Mouse (Mus musculus): ENCODE data around the gene Tanc1. TPM values are rescaled to one million over a fixed set of nuclear protein-coding genes. Genes with fewer than 3 reads are reported as not detected.

The Tanc1 gene
- total and polyA plus RNA-seq, 3 experiments = 8.1 to 26.2 (median 25.6) TPM

- Histone ChIP-seq H3K36me3 (ENCODE audit: control insufficient read depth, insufficient read depth, low read length) (peaks cover 13% of the 10 kb centered on the region), H3K9ac (ENCODE audit: low read depth, low read length) (no peak overlapping the region), H3K4me1 (ENCODE audit: control insufficient read depth, insufficient read depth, low read length) (peaks cover 36% of the 10 kb centered on the region), H3K4me3 (no peak overlapping the region), H3K79me2 (replicated peaks; ENCODE audit: control insufficient read depth, insufficient read depth, low read length) (peaks cover 9% of the 10 kb centered on the region), H3K27me3 (ENCODE audit: control insufficient read depth, insufficient read depth, low read length) (no peaks in the 10 kb centered on the region), H3K27ac (no peak overlapping the region)
- TF ChIP-seq POLR2A (IDR thresholded peaks at IDR 0.05; ENCODE audit: insufficient read depth, low read depth, low read length) = no peak
- no peak for TF ChIP-seq CTCF (IDR thresholded peaks at IDR 0.05)
- no peak for TF ChIP-seq EP300 (IDR thresholded peaks at IDR 0.05; ENCODE audit: insufficient read depth, low read depth, low read length)
- intact Hi-C loops (cut with DNase I) = no loop called here
- WGBS = 90% methylated on average over 8 of the region's 8 CpGs
- DNase-seq = no peak
These were observed 14.1 kb downstream of the Tanc1 start for GRCm38 (mm10) chr2:59625927-59626326.

- H3K36me3 ChIP-seq (ENCODE audit: control insufficient read depth, insufficient read depth, low read length) = peaks cover 13% of the 10 kb centered on the region
- no peaks in the 10 kb centered on the region for H3K27me3 ChIP-seq (ENCODE audit: control insufficient read depth, insufficient read depth, low read length)
- WGBS = 66% methylated on average over 3 of the region's 3 CpGs
- peaks cover 9% of the 10 kb centered on the region for H3K79me2 ChIP-seq (replicated peaks; ENCODE audit: control insufficient read depth, insufficient read depth, low read length)
- intact Hi-C loops (cut with DNase I) = no loop called here
- H3K27ac ChIP-seq = peak overlapping the region; percentile 8; the same call in 1 of the 2 replicates
- no peak overlapping the region for H3K9ac ChIP-seq (ENCODE audit: low read depth, low read length)
- peaks cover 40% of the 10 kb centered on the region for H3K4me1 ChIP-seq (ENCODE audit: control insufficient read depth, insufficient read depth, low read length)
- no peak overlapping the region for H3K4me3 ChIP-seq
- no peak for DNase-seq
- no peak for TF ChIP-seq POLR2A (IDR thresholded peaks at IDR 0.05; ENCODE audit: insufficient read depth, low read depth, low read length)
- TF ChIP-seq CTCF (IDR thresholded peaks at IDR 0.05) = no peak
- TF ChIP-seq EP300 (IDR thresholded peaks at IDR 0.05; ENCODE audit: insufficient read depth, low read depth, low read length) = no peak
These were observed 14.6 kb downstream of the Tanc1 start for GRCm38 (mm10) chr2:59626422-59626821.

- Histone ChIP-seq H3K27me3 (ENCODE audit: control insufficient read depth, insufficient read depth, low read length) (no peaks in the 10 kb centered on the region), H3K27ac (peak overlapping the region; percentile 32), H3K9ac (ENCODE audit: low read depth, low read length) (no peak overlapping the region), H3K36me3 (ENCODE audit: control insufficient read depth, insufficient read depth, low read length) (peaks cover 13% of the 10 kb centered on the region), H3K4me1 (ENCODE audit: control insufficient read depth, insufficient read depth, low read length) (peaks cover 41% of the 10 kb centered on the region), H3K79me2 (replicated peaks; ENCODE audit: control insufficient read depth, insufficient read depth, low read length) (peaks cover 6% of the 10 kb centered on the region), H3K4me3 (no peak overlapping the region)
- WGBS = 29% methylated on average over 1 of the region's 1 CpGs
- no peak for DNase-seq
- TF ChIP-seq POLR2A (IDR thresholded peaks at IDR 0.05; ENCODE audit: insufficient read depth, low read depth, low read length) (no peak), CTCF (IDR thresholded peaks at IDR 0.05) (no peak), EP300 (IDR thresholded peaks at IDR 0.05; ENCODE audit: insufficient read depth, low read depth, low read length) (no peak)
- intact Hi-C loops (cut with DNase I) = no loop called here
These were observed 15.7 kb downstream of the Tanc1 start for GRCm38 (mm10) chr2:59627502-59627901.

GRCm38 (mm10) chr2:59628057-59628901, 16.4 kb downstream of the Tanc1 start:
- peaks cover 4% of the 10 kb centered on the region for H3K79me2 ChIP-seq (replicated peaks; ENCODE audit: control insufficient read depth, insufficient read depth, low read length)
- H3K9ac ChIP-seq (ENCODE audit: low read depth, low read length) = no peak overlapping the region
- no peak overlapping the region for H3K4me3 ChIP-seq
- WGBS = 45% methylated on average over 17 of the region's 17 CpGs
- intact Hi-C loops (cut with DNase I) = loop anchor here (2.0 kb wide), 2 partner anchors 15 to 43 kb away; partner anchors contain the start of gene Tanc1
- H3K27ac ChIP-seq = peak overlapping the region; percentile 32
- peak; percentile 47 to 74 for DNase-seq
- peaks cover 41% of the 10 kb centered on the region for H3K4me1 ChIP-seq (ENCODE audit: control insufficient read depth, insufficient read depth, low read length)
- no peak for TF ChIP-seq CTCF (IDR thresholded peaks at IDR 0.05)
- 0 out of 2 replicates have a peak, but pooled peaks have one; percentile 29 for TF ChIP-seq EP300 (IDR thresholded peaks at IDR 0.05; ENCODE audit: insufficient read depth, low read depth, low read length)
- no peak for TF ChIP-seq POLR2A (IDR thresholded peaks at IDR 0.05; ENCODE audit: insufficient read depth, low read depth, low read length)
- peaks cover 12% of the 10 kb centered on the region for H3K36me3 ChIP-seq (ENCODE audit: control insufficient read depth, insufficient read depth, low read length)
- no peaks in the 10 kb centered on the region for H3K27me3 ChIP-seq (ENCODE audit: control insufficient read depth, insufficient read depth, low read length)

- DNase-seq = peak; percentile 45 to 50
- Histone ChIP-seq H3K27ac (peak overlapping the region; percentile 57), H3K4me3 (no peak overlapping the region), H3K27me3 (ENCODE audit: control insufficient read depth, insufficient read depth, low read length) (no peaks in the 10 kb centered on the region), H3K9ac (ENCODE audit: low read depth, low read length) (no peak overlapping the region), H3K4me1 (ENCODE audit: control insufficient read depth, insufficient read depth, low read length) (peaks cover 44% of the 10 kb centered on the region), H3K36me3 (ENCODE audit: control insufficient read depth, insufficient read depth, low read length) (peaks cover 11% of the 10 kb centered on the region), H3K79me2 (replicated peaks; ENCODE audit: control insufficient read depth, insufficient read depth, low read length) (peaks cover 2% of the 10 kb centered on the region)
- intact Hi-C loops (cut with DNase I) = loop anchor here (2.0 kb wide), 3 partner anchors 15 to 41 kb away; partner anchors contain the start of gene Tanc1
- TF ChIP-seq CTCF (IDR thresholded peaks at IDR 0.05) (no peak), EP300 (IDR thresholded peaks at IDR 0.05; ENCODE audit: insufficient read depth, low read depth, low read length) (no peak), POLR2A (IDR thresholded peaks at IDR 0.05; ENCODE audit: insufficient read depth, low read depth, low read length) (no peak)
- 33% methylated on average over 4 of the region's 4 CpGs for WGBS
These were observed 18.0 kb downstream of the Tanc1 start for GRCm38 (mm10) chr2:59629829-59630228.

- Histone ChIP-seq H3K27ac (no peak overlapping the region; the same call in 1 of the 2 replicates), H3K79me2 (replicated peaks; ENCODE audit: control insufficient read depth, insufficient read depth, low read length) (peaks cover 2% of the 10 kb centered on the region), H3K36me3 (ENCODE audit: control insufficient read depth, insufficient read depth, low read length) (peaks cover 7% of the 10 kb centered on the region), H3K4me1 (ENCODE audit: control insufficient read depth, insufficient read depth, low read length) (peaks cover 43% of the 10 kb centered on the region), H3K4me3 (no peak overlapping the region), H3K27me3 (ENCODE audit: control insufficient read depth, insufficient read depth, low read length) (no peaks in the 10 kb centered on the region), H3K9ac (ENCODE audit: low read depth, low read length) (no peak overlapping the region)
- WGBS = 44% methylated on average over 5 of the region's 5 CpGs
- intact Hi-C loops (cut with DNase I) = loop anchor here (2.0 kb wide), 1 partner anchor 13 kb away; no protein-coding TSS in a partner anchor
- TF ChIP-seq CTCF (IDR thresholded peaks at IDR 0.05) (no peak), EP300 (IDR thresholded peaks at IDR 0.05; ENCODE audit: insufficient read depth, low read depth, low read length) (no peak), POLR2A (IDR thresholded peaks at IDR 0.05; ENCODE audit: insufficient read depth, low read depth, low read length) (no peak)
- peak in 1 of 2 experiments; percentile 41 for DNase-seq
These were observed 19.6 kb downstream of the Tanc1 start for GRCm38 (mm10) chr2:59631406-59631805.
